Mouse (Mus musculus) hindbrain, embryonic 10.5 days (tissue): ENCODE measurements at regions not wholly inside any gene's neighbourhood (a gene's known extent, or its start where the extent isn't known, plus 50 kb on each side); places are given as distances from the start of the nearest gene placed in this dataset.
A peak's percentile ranks its signal among the peaks of the same experiment; 100 is the strongest.
"Not testable (repeated sequence)": the region's sequence is repeated elsewhere in the genome, so short reads cannot be mapped to it uniquely, and the experiment has no call there.

Source experiments
- DNase-seq: peaks from one replicate; pipeline ENCODE4 v3.0.0-alpha.2; 2017; ENCODE audit warnings: low spot score
- H3K27ac ChIP-seq: fragments of 300-500 bp; sonication (generic); 2 replicates; pipeline ENCODE4 v1.5.1; 2016; ENCODE audit warnings: mild to moderate bottlenecking, moderate library complexity
- H3K27me3 ChIP-seq: fragments of 300-500 bp; sonication (generic); 2 replicates; pipeline ENCODE4 v1.6.1; 2016; ENCODE audit warnings: mild to moderate bottlenecking; ENCODE audit not compliant: poor library complexity, insufficient read depth, severe bottlenecking
- H3K36me3 ChIP-seq: fragments of 300-500 bp; sonication (generic); 2 replicates; pipeline ENCODE4 v1.6.1; 2016; ENCODE audit warnings: mild to moderate bottlenecking, moderate library complexity
- H3K4me1 ChIP-seq: fragments of 300-500 bp; sonication (generic); replicated peaks from 2 replicates; pipeline ENCODE4 v1.6.1; 2016; ENCODE audit warnings: mild to moderate bottlenecking
- H3K4me3 ChIP-seq: fragments of 300-500 bp; sonication (generic); 2 replicates; pipeline ENCODE4 v1.5.1; 2016; ENCODE audit warnings: mild to moderate bottlenecking, moderate library complexity
- H3K9me3 ChIP-seq: fragments of 300-500 bp; sonication (generic); 2 replicates; pipeline ENCODE4 v1.6.1; 2016; ENCODE audit warnings: mild to moderate bottlenecking, moderate library complexity
- WGBS: fragments of 180-500 bp; shearing (Covaris S2); methylation state at CpG from one replicate; pipeline ENCODE4 v1.1.7; 2016; 5-methylcytosine and 5-hydroxymethylcytosine counted together

- Histone ChIP-seq H3K36me3 (no peaks in the 10 kb centered on the region), H3K27ac (no peak overlapping the region), H3K9me3 (no peaks in the 10 kb centered on the region), H3K4me1 (peaks cover 10% of the 10 kb centered on the region), H3K4me3 (peak overlapping the region; percentile 53), H3K27me3 (peaks cover 3% of the 10 kb centered on the region; the same call in 1 of the 2 replicates)
- 4% methylated on average over 15 of the region's 15 CpGs for WGBS
- DNase-seq, result peak; percentile 15
Observed at GRCm38 (mm10) chr2:162867516-162868029, 63.8 kb upstream of the Srsf6 start.

GRCm38 (mm10) chr2:162866613-162867314 is 64.6 kb upstream of the Srsf6 start:
- no peaks in the 10 kb centered on the region for H3K9me3 ChIP-seq
- no peaks in the 10 kb centered on the region for H3K36me3 ChIP-seq
- WGBS, result 16% methylated on average over 11 of the region's 11 CpGs
- no peak overlapping the region for H3K27ac ChIP-seq
- H3K4me3 ChIP-seq, result peak overlapping the region; percentile 53
- no peak for DNase-seq
- peaks cover 3% of the 10 kb centered on the region; the same call in 1 of the 2 replicates for H3K27me3 ChIP-seq
- peaks cover 10% of the 10 kb centered on the region for H3K4me1 ChIP-seq

- Histone ChIP-seq H3K4me1 (peaks cover 10% of the 10 kb centered on the region), H3K27me3 (peaks cover 3% of the 10 kb centered on the region; the same call in 1 of the 2 replicates), H3K27ac (no peak overlapping the region), H3K4me3 (no peak overlapping the region), H3K9me3 (no peaks in the 10 kb centered on the region), H3K36me3 (no peaks in the 10 kb centered on the region)
- no peak for DNase-seq
- WGBS, result 60% methylated on average over 1 of the region's 1 CpGs
Observed at GRCm38 (mm10) chr2:162864571-162864970, 66.8 kb upstream of the Srsf6 start.

GRCm38 (mm10) chr2:162854606-162855005 is 76.7 kb upstream of the Srsf6 start:
- H3K36me3 ChIP-seq, result no peaks in the 10 kb centered on the region
- no peaks in the 10 kb centered on the region for H3K27me3 ChIP-seq
- H3K4me3 ChIP-seq, result no peak overlapping the region
- DNase-seq, result no peak
- H3K27ac ChIP-seq, result no peak overlapping the region
- no peaks in the 10 kb centered on the region for H3K4me1 ChIP-seq
- 80% methylated on average over 6 of the region's 6 CpGs for WGBS
- no peaks in the 10 kb centered on the region for H3K9me3 ChIP-seq

- Histone ChIP-seq H3K4me3 (no peak overlapping the region), H3K27me3 (no peaks in the 10 kb centered on the region), H3K27ac (no peak overlapping the region), H3K4me1 (no peaks in the 10 kb centered on the region), H3K36me3 (no peaks in the 10 kb centered on the region), H3K9me3 (no peaks in the 10 kb centered on the region)
- no peak for DNase-seq
- WGBS, result 90% methylated on average over 7 of the region's 7 CpGs
Observed at GRCm38 (mm10) chr2:162853576-162853975, 77.8 kb upstream of the Srsf6 start.

- WGBS, result 92% methylated on average over 9 of the region's 9 CpGs
Observed at GRCm38 (mm10) chr2:162841761-162842160, 89.6 kb upstream of the Srsf6 start.

GRCm38 (mm10) chr2:162837776-162838175 is 93.6 kb upstream of the Srsf6 start:
- no peaks in the 10 kb centered on the region for H3K27me3 ChIP-seq
- no peak for DNase-seq
- H3K36me3 ChIP-seq, result no peaks in the 10 kb centered on the region
- no peak overlapping the region for H3K4me3 ChIP-seq
- 57% methylated on average over 2 of the region's 2 CpGs for WGBS
- no peaks in the 10 kb centered on the region for H3K9me3 ChIP-seq
- 0 out of 2 replicates have a peak, but pooled peaks cover 4% of the 10 kb centered on the region for H3K4me1 ChIP-seq
- H3K27ac ChIP-seq, result no peak overlapping the region

More at GRCm38 (mm10) chr2:162841761-162842160, 89.6 kb upstream of the Srsf6 start:
- H3K4me3 ChIP-seq, H3K9me3 ChIP-seq, H3K27ac ChIP-seq, H3K4me1 ChIP-seq, H3K27me3 ChIP-seq, DNase-seq, H3K36me3 ChIP-seq: not testable (repeated sequence)

- H3K27me3 ChIP-seq, result no peaks in the 10 kb centered on the region
- no peaks in the 10 kb centered on the region for H3K36me3 ChIP-seq
- DNase-seq, result peak; percentile 20
- no peaks in the 10 kb centered on the region for H3K9me3 ChIP-seq
- no peak overlapping the region for H3K27ac ChIP-seq
- no peak overlapping the region for H3K4me3 ChIP-seq
- H3K4me1 ChIP-seq, result 0 out of 2 replicates have a peak, but pooled peaks cover 4% of the 10 kb centered on the region
- 54% methylated on average over 6 of the region's 6 CpGs for WGBS
Observed at GRCm38 (mm10) chr2:162833741-162834140, 97.6 kb upstream of the Srsf6 start.

GRCm38 (mm10) chr2:162818787-162819186 is 112.5 kb upstream of the Srsf6 start:
- H3K27ac ChIP-seq, result no peak overlapping the region
- DNase-seq, result no peak
- H3K4me3 ChIP-seq, result no peak overlapping the region
- H3K9me3 ChIP-seq, result no peaks in the 10 kb centered on the region
- WGBS, result 94% methylated on average over 4 of the region's 4 CpGs
- H3K27me3 ChIP-seq, result no peaks in the 10 kb centered on the region
- H3K4me1 ChIP-seq, result no peaks in the 10 kb centered on the region
- no peaks in the 10 kb centered on the region for H3K36me3 ChIP-seq

- WGBS, result 45% methylated on average over 2 of the region's 2 CpGs
- Histone ChIP-seq H3K27ac (no peak overlapping the region), H3K27me3 (no peaks in the 10 kb centered on the region), H3K4me1 (peaks cover 9% of the 10 kb centered on the region; the same call in 1 of the 2 replicates), H3K4me3 (no peak overlapping the region), H3K36me3 (no peaks in the 10 kb centered on the region), H3K9me3 (no peaks in the 10 kb centered on the region)
- DNase-seq, result peak; percentile 44
Observed at GRCm38 (mm10) chr2:162814205-162814604, 117.1 kb upstream of the Srsf6 start.

- no peaks in the 10 kb centered on the region for H3K27me3 ChIP-seq
- H3K27ac ChIP-seq, result no peak overlapping the region
- WGBS, result 92% methylated on average over 10 of the region's 10 CpGs
- H3K4me1 ChIP-seq, result peaks cover 9% of the 10 kb centered on the region; the same call in 1 of the 2 replicates
- no peak for DNase-seq
- no peak overlapping the region for H3K4me3 ChIP-seq
- H3K36me3 ChIP-seq, result no peaks in the 10 kb centered on the region
- no peaks in the 10 kb centered on the region for H3K9me3 ChIP-seq
Observed at GRCm38 (mm10) chr2:162807747-162808146, 123.6 kb upstream of the Srsf6 start.

GRCm38 (mm10) chr2:162796528-162796927 is 134.8 kb upstream of the Srsf6 start:
- no peak for DNase-seq
- Histone ChIP-seq H3K36me3 (no peaks in the 10 kb centered on the region), H3K4me3 (no peak overlapping the region), H3K27ac (no peak overlapping the region), H3K4me1 (no peaks in the 10 kb centered on the region), H3K9me3 (no peaks in the 10 kb centered on the region), H3K27me3 (no peaks in the 10 kb centered on the region)
- WGBS, result 80% methylated on average over 4 of the region's 4 CpGs

GRCm38 (mm10) chr2:162794285-162794684 is 133.3 kb upstream of the Ptprt start:
- no peaks in the 10 kb centered on the region for H3K27me3 ChIP-seq
- no peak for DNase-seq
- H3K36me3 ChIP-seq, result no peaks in the 10 kb centered on the region
- no peaks in the 10 kb centered on the region for H3K9me3 ChIP-seq
- H3K4me1 ChIP-seq, result no peaks in the 10 kb centered on the region
- H3K4me3 ChIP-seq, result no peak overlapping the region
- no peak overlapping the region for H3K27ac ChIP-seq
- WGBS, result 88% methylated on average over 8 of the region's 8 CpGs
